Mouse (Mus musculus): ENCODE results near the gene Cenph. TPM values are rescaled to one million over a fixed set of nuclear protein-coding genes. Genes with fewer than 3 reads are reported as not detected.

Gene Cenph
- polyA plus RNA-seq, 1 experiment from 2014 or later, result 24.2 TPM

GRCm38 (mm10) chr13:100787316-100788010 is 11.8 kb upstream of the Cenph start:
- Histone ChIP-seq H3K27me3 (ENCODE audit: control insufficient read depth, insufficient read depth, low read depth, low read length) (no peaks in the 10 kb centered on the region), H3K4me1 (ENCODE audit: control insufficient read depth, low read depth, low read length) (peaks cover 32% of the 10 kb centered on the region), H3K9me3 (replicated peaks; ENCODE audit: control insufficient read depth, low read length) (no peaks in the 10 kb centered on the region), H3K27ac (ENCODE audit: low read length) (no peak overlapping the region), H3K36me3 (ENCODE audit: control insufficient read depth, insufficient read depth) (peaks cover 27% of the 10 kb centered on the region), H3K9ac (ENCODE audit: low read depth, low read length) (no peak overlapping the region), H3K4me2 (ENCODE audit: low read depth, low read length) (no peak overlapping the region), H3K4me3 (ENCODE audit: low read depth, low read length) (no peak overlapping the region)
- 81% methylated on average over 6 of the region's 6 CpGs for WGBS (ENCODE audit: insufficient replicate concordance)
- no peak for ATAC-seq (ENCODE audit: low read depth)

- H3K36me3 ChIP-seq (ENCODE audit: control insufficient read depth, insufficient read depth), result peaks cover 38% of the 10 kb centered on the region
- no peaks in the 10 kb centered on the region for H3K27me3 ChIP-seq (ENCODE audit: control insufficient read depth, insufficient read depth, low read depth, low read length)
- H3K27ac ChIP-seq (ENCODE audit: low read length), result peak within 1 kb of the TSS; percentile 93
- peak within 1 kb of the TSS; percentile 81 for H3K4me2 ChIP-seq (ENCODE audit: low read depth, low read length)
- peak within 1 kb of the TSS; percentile 97 for H3K9ac ChIP-seq (ENCODE audit: low read depth, low read length)
- no peaks in the 10 kb centered on the region for H3K9me3 ChIP-seq (replicated peaks; ENCODE audit: control insufficient read depth, low read length)
- peak; percentile 98 for ATAC-seq (ENCODE audit: low read depth)
- peak within 1 kb of the TSS; percentile 100 for H3K4me3 ChIP-seq (ENCODE audit: low read depth, low read length)
- peaks cover 35% of the 10 kb centered on the region for H3K4me1 ChIP-seq (ENCODE audit: control insufficient read depth, low read depth, low read length)
- under 1% methylated on average over 35 of the region's 35 CpGs for WGBS (ENCODE audit: insufficient replicate concordance)
Observed at GRCm38 (mm10) chr13:100786414-100786867, 10.7 kb upstream of the Cenph start, which contains the start of gene Ccnb1. Ccnb1 (minus strand) TSS chr13:100786570.

GRCm38 (mm10) chr13:100785806-100786413 is 10.2 kb upstream of the Cenph start:
- peaks cover 35% of the 10 kb centered on the region for H3K4me1 ChIP-seq (ENCODE audit: control insufficient read depth, low read depth, low read length)
- H3K4me2 ChIP-seq (ENCODE audit: low read depth, low read length), result peak overlapping the region; percentile 69
- H3K27me3 ChIP-seq (ENCODE audit: control insufficient read depth, insufficient read depth, low read depth, low read length), result no peaks in the 10 kb centered on the region
- peak overlapping the region; percentile 93 for H3K27ac ChIP-seq (ENCODE audit: low read length)
- peak; percentile 30 for ATAC-seq (ENCODE audit: low read depth)
- H3K9me3 ChIP-seq (replicated peaks; ENCODE audit: control insufficient read depth, low read length), result no peaks in the 10 kb centered on the region
- H3K9ac ChIP-seq (ENCODE audit: low read depth, low read length), result peak overlapping the region; percentile 97
- H3K4me3 ChIP-seq (ENCODE audit: low read depth, low read length), result peak overlapping the region; percentile 100
- WGBS (ENCODE audit: insufficient replicate concordance), result under 1% methylated on average over 30 of the region's 30 CpGs
- H3K36me3 ChIP-seq (ENCODE audit: control insufficient read depth, insufficient read depth), result peaks cover 43% of the 10 kb centered on the region

GRCm38 (mm10) chr13:100777491-100777890 is 1.8 kb upstream of the Cenph start:
- WGBS (ENCODE audit: insufficient replicate concordance), result 18% methylated on average over 3 of the region's 3 CpGs
- ATAC-seq (ENCODE audit: low read depth), result peak; percentile 70
- peak overlapping the region; percentile 27; the same call in 1 of the 2 replicates for H3K9ac ChIP-seq (ENCODE audit: low read depth, low read length)
- H3K36me3 ChIP-seq (ENCODE audit: control insufficient read depth, insufficient read depth), result peaks cover 35% of the 10 kb centered on the region
- H3K4me1 ChIP-seq (ENCODE audit: control insufficient read depth, low read depth, low read length), result peaks cover 50% of the 10 kb centered on the region
- H3K4me3 ChIP-seq (ENCODE audit: low read depth, low read length), result 0 out of 2 replicates have a peak overlapping the region, but pooled peaks have one; percentile 9
- H3K27me3 ChIP-seq (ENCODE audit: control insufficient read depth, insufficient read depth, low read depth, low read length), result no peaks in the 10 kb centered on the region
- H3K9me3 ChIP-seq (replicated peaks; ENCODE audit: control insufficient read depth, low read length), result no peaks in the 10 kb centered on the region
- peak overlapping the region; percentile 43 for H3K4me2 ChIP-seq (ENCODE audit: low read depth, low read length)
- peak overlapping the region; percentile 88 for H3K27ac ChIP-seq (ENCODE audit: low read length)

- Histone ChIP-seq H3K27me3 (ENCODE audit: control insufficient read depth, insufficient read depth, low read depth, low read length) (no peaks in the 10 kb centered on the region), H3K27ac (ENCODE audit: low read length) (peak overlapping the region; percentile 88), H3K36me3 (ENCODE audit: control insufficient read depth, insufficient read depth) (peaks cover 28% of the 10 kb centered on the region), H3K9ac (ENCODE audit: low read depth, low read length) (no peak overlapping the region), H3K4me2 (ENCODE audit: low read depth, low read length) (peak overlapping the region; percentile 92; the same call in 1 of the 2 replicates), H3K9me3 (replicated peaks; ENCODE audit: control insufficient read depth, low read length) (no peaks in the 10 kb centered on the region), H3K4me3 (ENCODE audit: low read depth, low read length) (no peak overlapping the region), H3K4me1 (ENCODE audit: control insufficient read depth, low read depth, low read length) (peaks cover 46% of the 10 kb centered on the region)
- no peak for ATAC-seq (ENCODE audit: low read depth)
- 52% methylated on average over 6 of the region's 6 CpGs for WGBS (ENCODE audit: insufficient replicate concordance)
Observed at GRCm38 (mm10) chr13:100776710-100777109, 1.0 kb upstream of the Cenph start.

- H3K4me3 ChIP-seq (ENCODE audit: low read depth, low read length), result peak overlapping the region; percentile 78
- peak overlapping the region; percentile 79 for H3K9ac ChIP-seq (ENCODE audit: low read depth, low read length)
- ATAC-seq (ENCODE audit: low read depth), result no peak
- H3K9me3 ChIP-seq (replicated peaks; ENCODE audit: control insufficient read depth, low read length), result no peaks in the 10 kb centered on the region
- peaks cover 46% of the 10 kb centered on the region for H3K4me1 ChIP-seq (ENCODE audit: control insufficient read depth, low read depth, low read length)
- no peaks in the 10 kb centered on the region for H3K27me3 ChIP-seq (ENCODE audit: control insufficient read depth, insufficient read depth, low read depth, low read length)
- peak overlapping the region; percentile 92 for H3K4me2 ChIP-seq (ENCODE audit: low read depth, low read length)
- 11% methylated on average over 8 of the region's 8 CpGs for WGBS (ENCODE audit: insufficient replicate concordance)
- peaks cover 25% of the 10 kb centered on the region for H3K36me3 ChIP-seq (ENCODE audit: control insufficient read depth, insufficient read depth)
- H3K27ac ChIP-seq (ENCODE audit: low read length), result peak overlapping the region; percentile 88
Observed at GRCm38 (mm10) chr13:100776056-100776419, 339 bp upstream of the Cenph start.

- Histone ChIP-seq H3K4me2 (ENCODE audit: low read depth, low read length) (peak overlapping the region; percentile 92), H3K4me1 (ENCODE audit: control insufficient read depth, low read depth, low read length) (peaks cover 46% of the 10 kb centered on the region), H3K9ac (ENCODE audit: low read depth, low read length) (peak overlapping the region; percentile 79), H3K36me3 (ENCODE audit: control insufficient read depth, insufficient read depth) (peaks cover 24% of the 10 kb centered on the region), H3K27me3 (ENCODE audit: control insufficient read depth, insufficient read depth, low read depth, low read length) (no peaks in the 10 kb centered on the region), H3K27ac (ENCODE audit: low read length) (no peak overlapping the region), H3K4me3 (ENCODE audit: low read depth, low read length) (peak overlapping the region; percentile 78), H3K9me3 (replicated peaks; ENCODE audit: control insufficient read depth, low read length) (no peaks in the 10 kb centered on the region)
- no peak for ATAC-seq (ENCODE audit: low read depth)
Observed at GRCm38 (mm10) chr13:100774704-100775103, 995 bp downstream of the Cenph start.

GRCm38 (mm10) chr13:100755329-100755728 is 20.4 kb downstream of the Cenph start:
- Histone ChIP-seq H3K4me2 (ENCODE audit: low read depth, low read length) (no peak overlapping the region), H3K9me3 (replicated peaks; ENCODE audit: control insufficient read depth, low read length) (no peaks in the 10 kb centered on the region), H3K9ac (ENCODE audit: low read depth, low read length) (no peak overlapping the region), H3K4me1 (ENCODE audit: control insufficient read depth, low read depth, low read length) (peaks cover 29% of the 10 kb centered on the region), H3K27ac (ENCODE audit: low read length) (no peak overlapping the region), H3K36me3 (ENCODE audit: control insufficient read depth, insufficient read depth) (peaks cover 10% of the 10 kb centered on the region), H3K27me3 (ENCODE audit: control insufficient read depth, insufficient read depth, low read depth, low read length) (no peaks in the 10 kb centered on the region), H3K4me3 (ENCODE audit: low read depth, low read length) (no peak overlapping the region)
- ATAC-seq (ENCODE audit: low read depth), result no peak
- WGBS (ENCODE audit: insufficient replicate concordance), result 61% methylated on average over 2 of the region's 2 CpGs

GRCm38 (mm10) chr13:100754186-100754585 is 21.5 kb downstream of the Cenph start:
- no peak overlapping the region for H3K27ac ChIP-seq (ENCODE audit: low read length)
- H3K36me3 ChIP-seq (ENCODE audit: control insufficient read depth, insufficient read depth), result no peaks in the 10 kb centered on the region
- WGBS (ENCODE audit: insufficient replicate concordance), result 79% methylated on average over 4 of the region's 4 CpGs
- H3K4me2 ChIP-seq (ENCODE audit: low read depth, low read length), result no peak overlapping the region
- no peaks in the 10 kb centered on the region for H3K27me3 ChIP-seq (ENCODE audit: control insufficient read depth, insufficient read depth, low read depth, low read length)
- no peaks in the 10 kb centered on the region for H3K9me3 ChIP-seq (replicated peaks; ENCODE audit: control insufficient read depth, low read length)
- no peak for ATAC-seq (ENCODE audit: low read depth)
- H3K4me1 ChIP-seq (ENCODE audit: control insufficient read depth, low read depth, low read length), result peaks cover 35% of the 10 kb centered on the region
- H3K9ac ChIP-seq (ENCODE audit: low read depth, low read length), result no peak overlapping the region
- H3K4me3 ChIP-seq (ENCODE audit: low read depth, low read length), result no peak overlapping the region

Measured in liver, embryonic 16.5 days (tissue).